Mouse (Mus musculus) embryonic facial prominence, embryonic 14.5 days (tissue): ENCODE results near the gene Rbfox3. TPM values are rescaled to one million over a fixed set of nuclear protein-coding genes. Genes with fewer than 3 reads are reported as not detected.

ENCODE experiments used
- ATAC-seq: fragments of 200-750 bp; cut with Nextera tagmentation; 2 replicates; pipeline ENCODE4 v1.8.0; 2017; ENCODE audit warnings: low read depth, moderate number of reproducible peaks, moderate TSS enrichment
- DNase-seq: peaks from one replicate; pipeline ENCODE4 v3.0.0-alpha.2; 2015; ENCODE audit warnings: low spot score
- H3K27ac ChIP-seq: fragments of 300-500 bp; sonication (generic); replicated peaks from 2 replicates; pipeline ENCODE4 v1.5.1; 2014; ENCODE audit warnings: low read depth, mild to moderate bottlenecking, low read length, moderate library complexity
- H3K27me3 ChIP-seq: fragments of 300-500 bp; sonication (generic); replicated peaks from 2 replicates; pipeline ENCODE4 v1.6.1; 2014; ENCODE audit warnings: low read length; ENCODE audit not compliant: control insufficient read depth, insufficient read depth
- H3K36me3 ChIP-seq: fragments of 300-500 bp; sonication (generic); 2 replicates; pipeline ENCODE4 v1.6.1; 2014; ENCODE audit warnings: low read length, mixed read lengths; ENCODE audit not compliant: control insufficient read depth, insufficient read depth
- H3K4me1 ChIP-seq: fragments of 300-500 bp; sonication (generic); 2 replicates; pipeline ENCODE4 v1.6.1; 2014; ENCODE audit warnings: antibody characterized with exemption, low read length; ENCODE audit not compliant: control insufficient read depth, insufficient read depth
- H3K4me2 ChIP-seq: fragments of 300-500 bp; sonication (generic); 2 replicates; pipeline ENCODE4 v1.6.1; 2014; ENCODE audit warnings: low read depth, mild to moderate bottlenecking, low read length, moderate library complexity, mixed read lengths
- H3K4me3 ChIP-seq: fragments of 300-500 bp; sonication (generic); 2 replicates; pipeline ENCODE4 v1.5.1; 2014; ENCODE audit warnings: low read depth, mild to moderate bottlenecking, low read length
- H3K9ac ChIP-seq: fragments of 300-500 bp; sonication (generic); 2 replicates; pipeline ENCODE4 v1.6.1; 2014; ENCODE audit warnings: low read depth, mild to moderate bottlenecking, low read length, moderate library complexity, mixed read lengths
- H3K9me3 ChIP-seq: fragments of 300-500 bp; sonication (generic); 2 replicates; pipeline ENCODE4 v1.6.1; 2016; ENCODE audit warnings: low read length; ENCODE audit not compliant: control insufficient read depth
- WGBS: fragments of 180-500 bp; shearing (Covaris S2); extraction: QIAGEN DNeasy Blood & Tissue Kit; methylation state at CpG from one replicate; pipeline ENCODE4 v1.1.7; 2014; 5-methylcytosine and 5-hydroxymethylcytosine counted together
- microRNA-seq: library from miRNA; unstranded; fragments of <30 nt; microRNA quantifications from one replicate; pipeline ENCODE4, GENCODE M21; 2016; ENCODE audit warnings: borderline number of aligned reads
- polyA plus RNA-seq: library from polyadenylated mRNA; unstranded; fragments of >200 nt; fragmentation: Nextera tagmentation; extraction: Ambion mirVana; gene quantifications from 2 replicates; pipeline ENCODE4 v1.2.1, GENCODE M21; 2014

The Rbfox3 gene
- polyA plus RNA-seq, 1 experiment from 2014 or later, result 3.4 TPM

- Histone ChIP-seq H3K4me2 (no peak overlapping the region), H3K9ac (no peak overlapping the region), H3K4me3 (no peak overlapping the region), H3K4me1 (peaks cover 16% of the 10 kb centered on the region), H3K9me3 (no peaks in the 10 kb centered on the region), H3K36me3 (0 out of 2 replicates have a peak, but pooled peaks cover 2% of the 10 kb centered on the region), H3K27ac (no peak overlapping the region), H3K27me3 (no peaks in the 10 kb centered on the region)
- no peak for ATAC-seq
- WGBS, result 78% methylated on average over 13 of the region's 13 CpGs
- DNase-seq, result no peak
These were observed 468.7 kb downstream of the Rbfox3 start for GRCm38 (mm10) chr11:118442691-118443090.

Small RNA genes lying within 50 kb of the gene (microRNA-seq; reads per million reads assigned to microRNA genes)
- not detected for gene Gm25040

Other genes starting within 250 kb of the Rbfox3 start
- not detected in 2 replicates for gene Enpp7, start 76.6 kb upstream of the Rbfox3 start, polyA plus RNA-seq
- gene Cbx2, start 111.4 kb upstream of the Rbfox3 start, polyA plus RNA-seq, result 23.9 and 28.3 TPM in 2 replicates
- gene Cbx8, start 129.4 kb upstream of the Rbfox3 start, polyA plus RNA-seq, result 9.6 and 10.1 TPM in 2 replicates
- 11.0 and 13.5 TPM in 2 replicates for gene Cbx4, start 174.6 kb upstream of the Rbfox3 start, polyA plus RNA-seq